Mouse (Mus musculus): ENCODE results near the gene Myo5c. TPM values are rescaled to one million over a fixed set of nuclear protein-coding genes. Genes with fewer than 3 reads are reported as not detected.

The Myo5c gene
- polyA plus RNA-seq, 1 experiment from 2014 or later, result 1.2 TPM

- Histone ChIP-seq H3K9ac (no peak overlapping the region), H3K4me2 (no peak overlapping the region), H3K27me3 (replicated peaks) (no peaks in the 10 kb centered on the region), H3K4me1 (replicated peaks) (no peaks in the 10 kb centered on the region), H3K4me3 (no peak overlapping the region), H3K9me3 (replicated peaks) (no peaks in the 10 kb centered on the region), H3K36me3 (peaks cover 77% of the 10 kb centered on the region), H3K27ac (ENCODE audit: poor library complexity, severe bottlenecking) (no peak overlapping the region)
- ATAC-seq (ENCODE audit: insufficient number of reproducible peaks, low FRiP score), result no peak
- WGBS, result 87% methylated on average over 8 of the region's 8 CpGs
These were observed 99.0 kb downstream of the Myo5c start for GRCm38 (mm10) chr9:75330821-75331220.

GRCm38 (mm10) chr9:75334440-75334839 lies 102.6 kb downstream of the Myo5c start:
- peaks cover 93% of the 10 kb centered on the region for H3K36me3 ChIP-seq
- 74% methylated on average over 4 of the region's 4 CpGs for WGBS

GRCm38 (mm10) chr9:75338016-75338415 lies 106.2 kb downstream of the Myo5c start:
- no peak for ATAC-seq (ENCODE audit: insufficient number of reproducible peaks, low FRiP score)
- no peaks in the 10 kb centered on the region for H3K27me3 ChIP-seq (replicated peaks)
- H3K4me2 ChIP-seq, result no peak overlapping the region
- H3K36me3 ChIP-seq, result peaks cover 86% of the 10 kb centered on the region
- no peak overlapping the region for H3K27ac ChIP-seq (ENCODE audit: poor library complexity, severe bottlenecking)
- no peaks in the 10 kb centered on the region for H3K9me3 ChIP-seq (replicated peaks)
- H3K4me3 ChIP-seq, result no peak overlapping the region
- WGBS, result 81% methylated on average over 6 of the region's 6 CpGs
- H3K4me1 ChIP-seq (replicated peaks), result no peaks in the 10 kb centered on the region
- H3K9ac ChIP-seq, result no peak overlapping the region

More at GRCm38 (mm10) chr9:75334440-75334839, 102.6 kb downstream of the Myo5c start:
- no peaks in the 10 kb centered on the region for H3K27me3 ChIP-seq (replicated peaks)
- ATAC-seq (ENCODE audit: insufficient number of reproducible peaks, low FRiP score), result no peak
- no peaks in the 10 kb centered on the region for H3K9me3 ChIP-seq (replicated peaks)
- H3K9ac ChIP-seq, result no peak overlapping the region
- H3K4me1 ChIP-seq (replicated peaks), result no peaks in the 10 kb centered on the region
- no peak overlapping the region for H3K27ac ChIP-seq (ENCODE audit: poor library complexity, severe bottlenecking)
- H3K4me3 ChIP-seq, result no peak overlapping the region
- H3K4me2 ChIP-seq, result no peak overlapping the region

GRCm38 (mm10) chr9:75342433-75342832 lies 110.6 kb downstream of the Myo5c start:
- Histone ChIP-seq H3K27ac (ENCODE audit: poor library complexity, severe bottlenecking) (no peak overlapping the region), H3K9ac (no peak overlapping the region), H3K4me2 (no peak overlapping the region), H3K36me3 (peaks cover 76% of the 10 kb centered on the region), H3K4me3 (no peak overlapping the region), H3K27me3 (replicated peaks) (no peaks in the 10 kb centered on the region), H3K9me3 (replicated peaks) (no peaks in the 10 kb centered on the region), H3K4me1 (replicated peaks) (no peaks in the 10 kb centered on the region)
- WGBS, result 79% methylated on average over 4 of the region's 4 CpGs
- no peak for ATAC-seq (ENCODE audit: insufficient number of reproducible peaks, low FRiP score)

GRCm38 (mm10) chr9:75347458-75347857 lies 115.6 kb downstream of the Myo5c start, which contains the start of gene Bcl2l10:
TSS of gene Bcl2l10 (plus strand) at chr9:75347758.
- Histone ChIP-seq H3K4me2 (no peak within 1 kb of the TSS), H3K27ac (ENCODE audit: poor library complexity, severe bottlenecking) (no peak within 1 kb of the TSS), H3K27me3 (replicated peaks) (no peaks in the 10 kb centered on the region), H3K4me1 (replicated peaks) (peaks cover 12% of the 10 kb centered on the region), H3K4me3 (no peak within 1 kb of the TSS), H3K9me3 (replicated peaks) (no peaks in the 10 kb centered on the region), H3K36me3 (peaks cover 42% of the 10 kb centered on the region), H3K9ac (no peak within 1 kb of the TSS)
- 83% methylated on average over 5 of the region's 5 CpGs for WGBS
- ATAC-seq (ENCODE audit: insufficient number of reproducible peaks, low FRiP score), result no peak

- Histone ChIP-seq H3K27ac (ENCODE audit: poor library complexity, severe bottlenecking) (no peak overlapping the region), H3K4me1 (replicated peaks) (peaks cover 12% of the 10 kb centered on the region), H3K27me3 (replicated peaks) (no peaks in the 10 kb centered on the region), H3K36me3 (peaks cover 35% of the 10 kb centered on the region), H3K9ac (no peak overlapping the region), H3K4me3 (no peak overlapping the region), H3K9me3 (replicated peaks) (no peaks in the 10 kb centered on the region), H3K4me2 (no peak overlapping the region)
- 84% methylated on average over 17 of the region's 17 CpGs for WGBS
- ATAC-seq (ENCODE audit: insufficient number of reproducible peaks, low FRiP score), result no peak
These were observed 116.2 kb downstream of the Myo5c start for GRCm38 (mm10) chr9:75348066-75348465.

- 69% methylated on average over 3 of the region's 3 CpGs for WGBS
- H3K27ac ChIP-seq (ENCODE audit: poor library complexity, severe bottlenecking), result no peak overlapping the region
- H3K9ac ChIP-seq, result no peak overlapping the region
- no peak for ATAC-seq (ENCODE audit: insufficient number of reproducible peaks, low FRiP score)
- H3K9me3 ChIP-seq (replicated peaks), result no peaks in the 10 kb centered on the region
- H3K4me1 ChIP-seq (replicated peaks), result peaks cover 12% of the 10 kb centered on the region
- no peak overlapping the region for H3K4me3 ChIP-seq
- peaks cover 30% of the 10 kb centered on the region for H3K36me3 ChIP-seq
- no peaks in the 10 kb centered on the region for H3K27me3 ChIP-seq (replicated peaks)
- no peak overlapping the region for H3K4me2 ChIP-seq
These were observed 116.8 kb downstream of the Myo5c start for GRCm38 (mm10) chr9:75348641-75349040.

GRCm38 (mm10) chr9:75353094-75353493 lies 121.3 kb downstream of the Myo5c start:
- no peaks in the 10 kb centered on the region for H3K36me3 ChIP-seq
- H3K9me3 ChIP-seq (replicated peaks), result no peaks in the 10 kb centered on the region
- ATAC-seq (ENCODE audit: insufficient number of reproducible peaks, low FRiP score), result no peak
- H3K27me3 ChIP-seq (replicated peaks), result no peaks in the 10 kb centered on the region
- H3K4me2 ChIP-seq, result no peak overlapping the region
- WGBS, result 68% methylated on average over 8 of the region's 8 CpGs
- H3K9ac ChIP-seq, result no peak overlapping the region
- H3K4me3 ChIP-seq, result no peak overlapping the region
- H3K4me1 ChIP-seq (replicated peaks), result peaks cover 12% of the 10 kb centered on the region
- no peak overlapping the region for H3K27ac ChIP-seq (ENCODE audit: poor library complexity, severe bottlenecking)

Other genes starting within 250 kb of the Myo5c start
- gene Arpp19, start 194.4 kb upstream of the Myo5c start, polyA plus RNA-seq (2016; fragmentation: Nextera tagmentation; extraction: Ambion mirVana), result 265 and 268 TPM in 2 replicates
- 15.8 and 17.4 TPM in 2 replicates for gene Myo5a, start 161.0 kb upstream of the Myo5c start, polyA plus RNA-seq (2016; fragmentation: Nextera tagmentation; extraction: Ambion mirVana)
- gene Gnb5, start 74.3 kb downstream of the Myo5c start, polyA plus RNA-seq (2016; fragmentation: Nextera tagmentation; extraction: Ambion mirVana), result 58.0 and 59.2 TPM in 2 replicates
- not detected in 2 replicates for gene Bcl2l10, start 115.7 kb downstream of the Myo5c start, polyA plus RNA-seq (2016; fragmentation: Nextera tagmentation; extraction: Ambion mirVana)
- 66.9 and 68.4 TPM in 2 replicates for gene Mapk6, start 178.0 kb downstream of the Myo5c start, polyA plus RNA-seq (2016; fragmentation: Nextera tagmentation; extraction: Ambion mirVana)
- gene Leo1, start 209.5 kb downstream of the Myo5c start, polyA plus RNA-seq (2016; fragmentation: Nextera tagmentation; extraction: Ambion mirVana), result 33.8 and 37.0 TPM in 2 replicates

All from heart, embryonic 12.5 days (tissue).